Mouse (Mus musculus): Measurements from ENCODE around the gene Zswim3. TPM values are rescaled to one million over a fixed set of nuclear protein-coding genes. Genes with fewer than 3 reads are reported as not detected.
A peak's percentile ranks its signal among the peaks of the same experiment; 100 is the strongest.

Zswim3 gene
- polyA plus RNA-seq, 1 experiment from 2014 or later: 16.7 TPM

- Histone ChIP-seq H3K4me1 (replicated peaks) (peaks cover 26% of the 10 kb centered on the region), H3K9me3 (no peaks in the 10 kb centered on the region), H3K4me2 (peak overlapping the region; percentile 97), H3K27ac (replicated peaks) (no peak overlapping the region), H3K4me3 (peak overlapping the region; percentile 67), H3K27me3 (no peaks in the 10 kb centered on the region), H3K36me3 (peaks cover 24% of the 10 kb centered on the region), H3K9ac (peak overlapping the region; percentile 70; the same call in 1 of the 2 replicates)
- ATAC-seq (ENCODE audit: low read depth): no peak
- WGBS: 83% methylated on average over 8 of the region's 8 CpGs
These were observed 33.8 kb upstream of the Zswim3 start for GRCm38 (mm10) chr2:164771123-164771522.

DNA sequence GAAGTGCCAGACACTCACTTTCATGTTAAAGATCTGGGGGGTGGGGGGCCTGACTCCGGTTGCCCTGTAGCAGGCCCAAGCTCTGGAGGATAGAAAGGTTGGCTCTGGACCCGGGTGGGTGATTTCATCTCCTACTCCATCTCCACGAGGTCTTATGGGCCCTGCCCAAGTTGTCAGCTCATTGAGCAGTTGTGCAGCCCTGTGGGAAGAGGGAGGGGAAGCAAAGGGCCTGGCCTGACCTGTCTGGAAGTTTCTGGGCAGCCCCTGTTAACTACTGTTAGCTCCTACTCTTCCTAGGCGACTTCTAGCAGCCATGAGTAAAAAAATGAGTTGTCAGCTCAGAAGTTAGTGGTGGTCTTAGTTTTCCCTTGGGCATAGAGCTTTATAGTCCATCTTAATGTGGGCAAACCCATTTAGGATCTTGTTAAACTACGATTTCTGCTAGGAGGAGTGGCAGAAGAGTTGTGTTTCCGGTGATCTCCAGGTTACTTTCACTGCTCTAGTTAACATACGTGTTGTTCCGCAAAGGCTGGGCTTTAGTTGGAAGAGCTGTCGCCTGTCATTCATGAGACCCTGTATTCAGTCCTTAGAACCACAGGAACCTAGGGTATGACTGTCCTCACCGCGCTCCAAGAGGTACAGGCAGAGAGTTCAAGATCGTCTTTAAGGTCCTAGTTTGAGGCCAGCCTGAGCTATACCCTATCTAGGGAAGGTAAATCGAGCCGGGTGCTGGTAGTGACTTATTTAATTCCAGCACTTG lies 31.5 kb upstream of the Zswim3 start:
- Histone ChIP-seq H3K27ac (replicated peaks) (no peak overlapping the region), H3K4me2 (no peak overlapping the region), H3K4me3 (no peak overlapping the region), H3K27me3 (no peaks in the 10 kb centered on the region), H3K4me1 (replicated peaks) (peaks cover 26% of the 10 kb centered on the region), H3K36me3 (peaks cover under 1% of the 10 kb centered on the region; the same call in 1 of the 2 replicates), H3K9me3 (no peaks in the 10 kb centered on the region), H3K9ac (no peak overlapping the region)
- ATAC-seq (ENCODE audit: low read depth): no peak
- WGBS: 77% methylated on average over 14 of the region's 14 CpGs

- Histone ChIP-seq H3K9me3 (no peaks in the 10 kb centered on the region), H3K27ac (replicated peaks) (no peak overlapping the region), H3K9ac (no peak overlapping the region), H3K4me3 (no peak overlapping the region), H3K27me3 (no peaks in the 10 kb centered on the region), H3K4me2 (no peak overlapping the region), H3K36me3 (no peaks in the 10 kb centered on the region), H3K4me1 (replicated peaks) (peaks cover 26% of the 10 kb centered on the region)
- WGBS: 86% methylated on average over 5 of the region's 5 CpGs
- ATAC-seq (ENCODE audit: low read depth): no peak
These were observed 30.9 kb upstream of the Zswim3 start for GRCm38 (mm10) chr2:164773989-164774364.

- Histone ChIP-seq H3K36me3 (no peaks in the 10 kb centered on the region), H3K9me3 (no peaks in the 10 kb centered on the region), H3K4me3 (no peak overlapping the region), H3K4me1 (replicated peaks) (peaks cover 12% of the 10 kb centered on the region), H3K9ac (no peak overlapping the region), H3K27ac (replicated peaks) (no peak overlapping the region), H3K4me2 (no peak overlapping the region), H3K27me3 (no peaks in the 10 kb centered on the region)
- no peak for ATAC-seq (ENCODE audit: low read depth)
- 92% methylated on average over 6 of the region's 6 CpGs for WGBS
These were observed 28.8 kb upstream of the Zswim3 start for GRCm38 (mm10) chr2:164776130-164776529.

GRCm38 (mm10) chr2:164776801-164777200 lies 28.1 kb upstream of the Zswim3 start:
- no peak for ATAC-seq (ENCODE audit: low read depth)
- H3K4me2 ChIP-seq: no peak overlapping the region
- 63% methylated on average over 17 of the region's 17 CpGs for WGBS
- no peak overlapping the region for H3K4me3 ChIP-seq
- peaks cover 5% of the 10 kb centered on the region for H3K4me1 ChIP-seq (replicated peaks)
- no peak overlapping the region for H3K27ac ChIP-seq (replicated peaks)
- no peak overlapping the region for H3K9ac ChIP-seq
- H3K9me3 ChIP-seq: no peaks in the 10 kb centered on the region
- H3K27me3 ChIP-seq: no peaks in the 10 kb centered on the region
- H3K36me3 ChIP-seq: no peaks in the 10 kb centered on the region

GRCm38 (mm10) chr2:164777246-164778014 lies 27.5 kb upstream of the Zswim3 start:
- no peaks in the 10 kb centered on the region for H3K27me3 ChIP-seq
- H3K36me3 ChIP-seq: no peaks in the 10 kb centered on the region
- H3K4me3 ChIP-seq: no peak overlapping the region
- no peak overlapping the region for H3K9ac ChIP-seq
- no peaks in the 10 kb centered on the region for H3K9me3 ChIP-seq
- ATAC-seq (ENCODE audit: low read depth): no peak
- H3K4me2 ChIP-seq: no peak overlapping the region
- no peak overlapping the region for H3K27ac ChIP-seq (replicated peaks)
- no peaks in the 10 kb centered on the region for H3K4me1 ChIP-seq (replicated peaks)
- WGBS: 84% methylated on average over 30 of the region's 30 CpGs

DNA sequence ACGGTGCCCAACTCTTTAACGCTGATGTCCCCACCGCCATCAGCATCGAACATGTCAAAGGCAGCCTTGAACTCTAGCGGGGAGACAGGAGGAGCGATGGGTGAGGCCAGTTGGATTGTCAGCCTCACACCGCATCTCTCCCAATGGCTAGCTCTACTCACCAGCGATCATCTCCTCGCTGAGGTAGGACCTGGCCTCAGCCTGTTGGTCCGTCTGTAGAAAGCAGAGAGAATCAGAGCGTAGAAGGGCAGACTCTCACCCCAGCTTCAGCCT lies 26.9 kb upstream of the Zswim3 start:
- Histone ChIP-seq H3K4me2 (no peak overlapping the region), H3K4me1 (replicated peaks) (no peaks in the 10 kb centered on the region), H3K9ac (no peak overlapping the region), H3K36me3 (no peaks in the 10 kb centered on the region), H3K27ac (replicated peaks) (no peak overlapping the region), H3K4me3 (no peak overlapping the region), H3K9me3 (no peaks in the 10 kb centered on the region), H3K27me3 (no peaks in the 10 kb centered on the region)
- no peak for ATAC-seq (ENCODE audit: low read depth)
- 90% methylated on average over 11 of the region's 11 CpGs for WGBS

DNA sequence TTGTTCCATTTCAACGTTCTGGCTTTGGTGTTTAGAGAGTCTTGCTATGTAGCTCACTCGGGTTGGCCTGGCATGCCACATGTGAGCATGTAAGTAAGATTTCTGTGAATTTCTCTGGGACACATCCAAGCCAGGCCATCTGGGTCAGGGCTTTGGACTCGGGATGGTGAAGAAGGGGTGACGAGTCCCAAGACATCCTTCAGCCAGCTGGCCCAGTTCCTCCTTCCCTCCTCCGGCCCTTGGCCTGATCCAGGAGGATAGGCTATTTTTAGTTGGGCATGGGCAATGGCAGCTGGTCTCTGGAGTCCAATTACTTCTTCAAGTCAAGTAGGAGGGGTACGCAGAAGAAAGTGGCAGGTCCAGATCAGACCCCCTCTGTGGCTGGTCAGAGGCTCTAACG lies 26.1 kb upstream of the Zswim3 start:
- no peak overlapping the region for H3K27ac ChIP-seq (replicated peaks)
- 88% methylated on average over 7 of the region's 7 CpGs for WGBS
- no peak overlapping the region for H3K4me2 ChIP-seq
- no peaks in the 10 kb centered on the region for H3K9me3 ChIP-seq
- ATAC-seq (ENCODE audit: low read depth): no peak
- no peaks in the 10 kb centered on the region for H3K4me1 ChIP-seq (replicated peaks)
- H3K9ac ChIP-seq: no peak overlapping the region
- H3K27me3 ChIP-seq: no peaks in the 10 kb centered on the region
- no peaks in the 10 kb centered on the region for H3K36me3 ChIP-seq
- no peak overlapping the region for H3K4me3 ChIP-seq

DNA sequence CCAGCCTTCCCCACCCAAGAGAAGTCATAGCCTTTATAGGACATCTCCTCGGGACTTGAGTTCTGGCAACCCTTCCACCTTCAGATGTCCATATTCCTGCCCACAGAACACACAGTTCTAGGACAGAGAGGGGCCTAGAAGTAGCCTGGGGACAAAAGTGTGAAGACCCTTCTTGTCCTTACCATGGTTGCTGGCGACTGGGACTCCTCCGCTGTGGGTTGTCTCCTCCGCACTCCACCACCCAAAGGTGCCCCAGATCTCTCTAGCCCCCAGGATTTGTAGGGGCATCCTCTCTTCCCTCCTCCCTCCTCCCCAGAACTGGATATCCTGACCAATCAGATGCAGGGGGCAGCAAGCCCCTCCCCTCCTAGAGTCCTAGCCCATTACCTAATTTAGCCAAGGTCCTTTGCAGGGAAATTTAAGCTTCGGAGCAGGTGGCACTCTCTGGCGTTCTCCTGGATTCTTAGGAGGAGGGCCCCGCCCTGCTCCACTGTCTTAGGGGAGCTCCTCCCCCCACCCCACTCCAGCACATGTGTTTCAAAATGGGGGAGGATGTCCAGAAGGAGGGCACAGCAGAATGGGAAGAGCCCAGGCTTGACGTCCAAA lies 25.3 kb upstream of the Zswim3 start, which contains the start of gene Tnnc2:
Gene Tnnc2, minus strand, starts transcription at position 487 of the 606 bp plus-strand sequence.
- Histone ChIP-seq H3K4me1 (replicated peaks) (peaks cover under 1% of the 10 kb centered on the region), H3K4me3 (no peak within 1 kb of the TSS), H3K27ac (replicated peaks) (no peak within 1 kb of the TSS), H3K9me3 (no peaks in the 10 kb centered on the region), H3K36me3 (no peaks in the 10 kb centered on the region), H3K4me2 (no peak within 1 kb of the TSS), H3K9ac (no peak within 1 kb of the TSS), H3K27me3 (no peaks in the 10 kb centered on the region)
- 68% methylated on average over 8 of the region's 8 CpGs for WGBS
- ATAC-seq (ENCODE audit: low read depth): no peak

GRCm38 (mm10) chr2:164781876-164782275 lies 23.0 kb upstream of the Zswim3 start:
- Histone ChIP-seq H3K27ac (replicated peaks) (no peak overlapping the region), H3K27me3 (no peaks in the 10 kb centered on the region), H3K9me3 (no peaks in the 10 kb centered on the region), H3K36me3 (no peaks in the 10 kb centered on the region), H3K9ac (no peak overlapping the region), H3K4me3 (no peak overlapping the region), H3K4me1 (replicated peaks) (peaks cover 20% of the 10 kb centered on the region), H3K4me2 (no peak overlapping the region)
- WGBS: 77% methylated on average over 4 of the region's 4 CpGs
- no peak for ATAC-seq (ENCODE audit: low read depth)

- H3K9me3 ChIP-seq: no peaks in the 10 kb centered on the region
These were observed 20.8 kb upstream of the Zswim3 start for GRCm38 (mm10) chr2:164783926-164784581.

DNA sequence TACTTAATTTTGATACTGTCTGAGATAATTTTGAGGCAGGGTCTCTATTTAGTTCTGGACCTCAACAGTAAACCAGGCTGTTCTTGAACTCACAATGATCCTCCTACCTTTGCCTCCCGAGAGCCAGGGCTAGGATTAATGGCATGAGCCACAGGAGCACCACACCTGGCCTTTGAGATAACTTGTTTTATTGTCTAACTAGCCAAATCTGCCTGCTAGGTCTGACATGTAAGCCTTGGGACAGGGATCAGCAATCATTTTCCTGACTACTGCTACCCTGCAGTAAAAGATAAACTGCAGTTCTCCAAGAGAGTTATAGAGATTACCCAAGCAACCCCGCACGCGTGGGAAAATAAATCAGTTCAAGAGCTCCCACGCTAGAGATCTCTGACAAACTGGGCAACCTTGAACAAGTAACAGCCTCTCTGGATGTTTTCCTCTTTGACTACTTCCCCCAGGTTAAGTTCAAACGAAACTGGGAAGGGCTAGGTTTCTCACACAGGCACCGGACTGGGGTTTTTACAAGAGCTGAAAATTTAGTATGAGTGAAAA lies 20.0 kb upstream of the Zswim3 start:
- peaks cover 5% of the 10 kb centered on the region; the same call in 1 of the 2 replicates for H3K36me3 ChIP-seq
- H3K27ac ChIP-seq (replicated peaks): peak overlapping the region; percentile 70; the same call in 1 of the 2 replicates
- H3K9ac ChIP-seq: peak overlapping the region; percentile 82
- H3K4me3 ChIP-seq: peak overlapping the region; percentile 67
- peaks cover 28% of the 10 kb centered on the region for H3K4me1 ChIP-seq (replicated peaks)
- H3K27me3 ChIP-seq: no peaks in the 10 kb centered on the region
- WGBS: 11% methylated on average over 7 of the region's 7 CpGs
- H3K9me3 ChIP-seq: no peaks in the 10 kb centered on the region
- peak overlapping the region; percentile 91 for H3K4me2 ChIP-seq
- ATAC-seq (ENCODE audit: low read depth): no peak

More at GRCm38 (mm10) chr2:164783926-164784581, 20.8 kb upstream of the Zswim3 start:
- WGBS: 77% methylated on average over 7 of the region's 7 CpGs
- no peak overlapping the region for H3K4me3 ChIP-seq
- H3K4me1 ChIP-seq (replicated peaks): peaks cover 28% of the 10 kb centered on the region
- no peaks in the 10 kb centered on the region for H3K36me3 ChIP-seq
- ATAC-seq (ENCODE audit: low read depth): no peak
- no peaks in the 10 kb centered on the region for H3K27me3 ChIP-seq
- no peak overlapping the region for H3K27ac ChIP-seq (replicated peaks)
- no peak overlapping the region for H3K4me2 ChIP-seq
- H3K9ac ChIP-seq: no peak overlapping the region

Data from neural tube, embryonic 13.5 days (tissue).